Mouse (Mus musculus): ENCODE data around the gene Chac1.

- TF ChIP-seq GATA1 (IDR thresholded peaks at IDR 0.05; ENCODE audit: borderline replicate concordance, low read length) (no peak), FLI1 (IDR thresholded peaks at IDR 0.05; ENCODE audit: low read length) (no peak)
These were observed 48.2 kb upstream of the Chac1 start for GRCm38 (mm10) chr2:119302876-119303275.
